Mouse (Mus musculus) small intestine, adult 2 months (tissue): Measurements from ENCODE around the gene Haus6.

Source experiments
- CTCF ChIP-seq: fragments of 200-500 bp; IDR thresholded peaks from 2 replicates; pipeline ENCODE4 v1.5.1; 2012; ENCODE audit warnings: low read depth, mild to moderate bottlenecking, control low read depth, inconsistent platforms, low read length, moderate library complexity, mixed read lengths; ENCODE audit not compliant: insufficient replicate concordance, insufficient read length; ENCODE audit errors: extremely low read depth
- POLR2A ChIP-seq: fragments of 200-500 bp; IDR thresholded peaks from 2 replicates; pipeline ENCODE4 v1.6.1; 2012; ENCODE audit warnings: low read depth, mild to moderate bottlenecking, control low read depth, inconsistent platforms, low read length, moderate library complexity

DNA sequence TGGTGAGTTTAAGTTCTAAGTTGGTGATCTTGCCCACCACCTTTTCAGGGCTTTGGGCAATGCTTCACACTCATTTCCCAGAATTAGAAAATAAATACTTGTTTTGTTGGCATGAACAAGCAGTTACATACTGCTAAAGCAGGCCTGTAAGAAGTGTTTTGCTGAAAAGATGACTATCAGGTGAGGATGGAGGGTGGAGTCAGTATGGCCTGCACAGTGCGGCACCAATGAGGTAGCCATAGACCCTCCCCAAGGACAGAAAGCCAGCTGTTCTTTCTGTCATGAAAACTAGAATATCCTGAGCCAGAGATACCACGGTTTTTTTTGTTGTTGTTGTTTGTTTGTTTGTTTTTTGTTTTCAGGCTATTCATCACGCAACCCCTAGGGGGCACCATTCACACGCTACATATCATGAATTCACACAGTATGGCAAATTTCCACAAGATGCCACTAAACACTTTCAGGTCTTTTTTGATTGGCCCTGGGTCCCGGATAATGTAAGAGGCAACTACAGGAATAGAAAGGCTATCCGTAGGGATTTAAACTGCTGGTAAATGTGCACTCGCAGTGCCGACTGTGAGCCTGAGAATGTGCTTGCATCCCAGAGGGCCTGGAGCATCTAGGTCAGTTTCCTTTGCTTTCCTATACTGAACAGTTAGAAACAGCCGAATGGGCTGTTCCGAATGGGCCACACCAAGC lies 40.0 kb upstream of the Haus6 start:
- TF ChIP-seq POLR2A (no peak), CTCF (peak; percentile 39; the same call in 1 of the 2 replicates)
